Mouse (Mus musculus) lung, postnatal 0 days (tissue): ENCODE measurements at regions not wholly inside any gene's neighbourhood (a gene's known extent, or its start where the extent isn't known, plus 50 kb on each side); places are given as distances from the start of the nearest gene placed in this dataset.

ENCODE experiments used
- ATAC-seq: fragments of 200-750 bp; cut with Nextera tagmentation; 2 replicates; pipeline ENCODE4 v1.8.0; 2017; ENCODE audit warnings: moderate library complexity
- DNase-seq: peaks from one replicate; pipeline ENCODE4 v3.0.0-alpha.2; 2016; ENCODE audit warnings: low spot score
- H3K27ac ChIP-seq: fragments of 300-500 bp; sonication (generic); 2 replicates; pipeline ENCODE4 v1.5.1; 2014; ENCODE audit warnings: antibody characterized with exemption, mild to moderate bottlenecking, low read length, mixed read lengths
- H3K27me3 ChIP-seq: fragments of 300-500 bp; sonication (generic); replicated peaks from 2 replicates; pipeline ENCODE4 v1.6.1; 2014; ENCODE audit warnings: low read length, mixed read lengths; ENCODE audit not compliant: insufficient read depth
- H3K36me3 ChIP-seq: fragments of 300-500 bp; sonication (generic); 2 replicates; pipeline ENCODE4 v1.6.1; 2014; ENCODE audit warnings: low read length, mixed read lengths; ENCODE audit not compliant: insufficient read depth
- H3K4me1 ChIP-seq: fragments of 300-500 bp; sonication (generic); 2 replicates; pipeline ENCODE4 v1.6.1; 2014; ENCODE audit warnings: antibody characterized with exemption, low read depth, low read length, mixed read lengths; ENCODE audit not compliant: insufficient read depth
- H3K4me2 ChIP-seq: fragments of 300-500 bp; sonication (generic); replicated peaks from 2 replicates; pipeline ENCODE4 v1.6.1; 2014; ENCODE audit warnings: low read depth, mild to moderate bottlenecking, low read length, moderate library complexity, mixed read lengths
- H3K4me3 ChIP-seq: fragments of 300-500 bp; sonication (generic); 2 replicates; pipeline ENCODE4 v1.5.1; 2014; ENCODE audit warnings: low read depth, low read length
- H3K9ac ChIP-seq: fragments of 300-500 bp; sonication (generic); replicated peaks from 2 replicates; pipeline ENCODE4 v1.6.1; 2014; ENCODE audit warnings: low read depth, mild to moderate bottlenecking
- H3K9me3 ChIP-seq: fragments of 300-500 bp; sonication (generic); 2 replicates; pipeline ENCODE4 v1.6.1; 2016; ENCODE audit warnings: low read length, mixed read lengths
- CTCF ChIP-seq: IDR thresholded peaks from 2 replicates; pipeline ENCODE4 v1.5.1; 2016; ENCODE audit warnings: antibody characterized with exemption, mild to moderate bottlenecking
- EP300 ChIP-seq: IDR thresholded peaks from 2 replicates; pipeline ENCODE4 v1.6.1; 2016; ENCODE audit warnings: antibody characterized with exemption, mild to moderate bottlenecking, control low read depth
- WGBS: fragments of 180-500 bp; shearing (Covaris S2); extraction: QIAGEN DNeasy Blood & Tissue Kit; methylation state at CpG from one replicate; pipeline ENCODE4 v1.1.7; 2014; 5-methylcytosine and 5-hydroxymethylcytosine counted together

DNA sequence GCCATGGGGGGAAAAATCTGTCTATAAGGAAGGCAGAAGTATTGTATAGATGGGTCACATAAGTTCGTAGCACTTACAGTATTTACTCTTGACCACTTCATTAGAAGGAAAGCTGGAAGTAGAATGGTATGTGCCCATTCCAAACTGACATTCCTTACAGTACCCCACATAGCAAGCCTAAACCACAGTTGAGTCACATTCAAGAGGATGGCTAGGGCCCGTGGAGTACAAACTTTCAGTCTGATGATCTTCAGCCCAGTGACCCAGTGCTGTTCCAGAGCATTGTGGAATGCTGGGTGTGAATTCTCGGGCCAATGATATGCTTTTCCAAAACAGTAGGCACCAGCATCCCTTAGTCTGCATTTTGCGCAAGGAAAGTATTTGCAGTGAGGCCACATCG is 124.2 kb upstream of the Tent5a start:
- no peaks in the 10 kb centered on the region for H3K9me3 ChIP-seq
- H3K4me1 ChIP-seq: no peaks in the 10 kb centered on the region
- H3K4me2 ChIP-seq: no peak overlapping the region
- TF ChIP-seq EP300 (peak; percentile 82), CTCF (no peak)
- no peaks in the 10 kb centered on the region for H3K27me3 ChIP-seq
- H3K4me3 ChIP-seq: no peak overlapping the region
- ATAC-seq (peak; percentile 41), DNase-seq (peak; percentile 9)
- no peaks in the 10 kb centered on the region for H3K36me3 ChIP-seq
- no peak overlapping the region for H3K9ac ChIP-seq
- WGBS: 70% methylated on average over 5 of the region's 5 CpGs
- H3K27ac ChIP-seq: no peak overlapping the region

DNA sequence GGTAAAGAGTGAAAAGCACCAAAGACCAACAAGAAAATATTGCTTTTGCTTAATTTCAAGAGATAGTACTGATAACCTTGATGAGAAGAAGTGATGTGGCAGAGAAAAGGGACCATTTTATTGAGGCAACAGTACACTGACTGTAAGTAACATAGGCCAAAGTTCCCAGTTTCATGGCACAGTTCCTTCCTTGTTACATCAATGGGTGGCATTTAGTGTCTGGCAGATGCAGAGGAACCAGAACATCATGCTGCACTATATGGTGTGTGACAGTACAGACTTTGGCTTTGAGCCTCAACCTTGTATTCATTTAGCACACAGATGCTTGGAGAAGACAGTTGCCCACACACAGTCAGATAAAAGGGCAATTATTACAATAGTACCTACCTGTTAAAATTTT is 123.7 kb upstream of the Tent5a start:
- Histone ChIP-seq H3K4me3 (no peak overlapping the region), H3K9ac (no peak overlapping the region), H3K4me2 (no peak overlapping the region), H3K27me3 (no peaks in the 10 kb centered on the region), H3K9me3 (no peaks in the 10 kb centered on the region), H3K36me3 (no peaks in the 10 kb centered on the region), H3K4me1 (no peaks in the 10 kb centered on the region), H3K27ac (no peak overlapping the region)
- DNase-seq (no peak), ATAC-seq (no peak)
- TF ChIP-seq EP300: no peak
- TF ChIP-seq CTCF: no peak

DNA sequence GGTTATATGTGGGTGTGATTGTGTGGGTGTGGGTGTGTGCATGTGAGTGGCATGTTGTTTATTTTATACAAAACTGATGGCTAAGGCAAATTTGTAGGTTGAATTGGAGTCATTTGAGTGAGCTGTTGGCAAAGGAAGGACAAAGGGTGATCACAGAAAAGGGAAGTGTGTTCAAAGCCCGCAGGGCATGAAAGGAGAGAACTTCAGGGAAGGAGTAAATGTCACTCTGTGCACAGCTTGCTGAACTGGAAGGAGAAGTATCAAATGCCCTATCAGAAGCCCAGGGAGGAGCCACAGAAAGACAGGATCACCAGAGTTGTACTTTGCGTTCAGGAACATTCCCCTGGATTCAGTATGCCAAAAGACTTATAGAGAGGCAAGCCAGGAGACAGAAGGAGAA is 122.3 kb upstream of the Tent5a start:
- H3K27me3 ChIP-seq: no peaks in the 10 kb centered on the region
- no peaks in the 10 kb centered on the region for H3K9me3 ChIP-seq
- H3K4me3 ChIP-seq: no peak overlapping the region
- no peak overlapping the region for H3K9ac ChIP-seq
- 73% methylated on average over 2 of the region's 2 CpGs for WGBS
- no peak for TF ChIP-seq EP300
- no peak for TF ChIP-seq CTCF
- H3K27ac ChIP-seq: no peak overlapping the region
- no peak overlapping the region for H3K4me2 ChIP-seq
- DNase-seq (no peak), ATAC-seq (no peak)
- no peaks in the 10 kb centered on the region for H3K36me3 ChIP-seq
- no peaks in the 10 kb centered on the region for H3K4me1 ChIP-seq

DNA sequence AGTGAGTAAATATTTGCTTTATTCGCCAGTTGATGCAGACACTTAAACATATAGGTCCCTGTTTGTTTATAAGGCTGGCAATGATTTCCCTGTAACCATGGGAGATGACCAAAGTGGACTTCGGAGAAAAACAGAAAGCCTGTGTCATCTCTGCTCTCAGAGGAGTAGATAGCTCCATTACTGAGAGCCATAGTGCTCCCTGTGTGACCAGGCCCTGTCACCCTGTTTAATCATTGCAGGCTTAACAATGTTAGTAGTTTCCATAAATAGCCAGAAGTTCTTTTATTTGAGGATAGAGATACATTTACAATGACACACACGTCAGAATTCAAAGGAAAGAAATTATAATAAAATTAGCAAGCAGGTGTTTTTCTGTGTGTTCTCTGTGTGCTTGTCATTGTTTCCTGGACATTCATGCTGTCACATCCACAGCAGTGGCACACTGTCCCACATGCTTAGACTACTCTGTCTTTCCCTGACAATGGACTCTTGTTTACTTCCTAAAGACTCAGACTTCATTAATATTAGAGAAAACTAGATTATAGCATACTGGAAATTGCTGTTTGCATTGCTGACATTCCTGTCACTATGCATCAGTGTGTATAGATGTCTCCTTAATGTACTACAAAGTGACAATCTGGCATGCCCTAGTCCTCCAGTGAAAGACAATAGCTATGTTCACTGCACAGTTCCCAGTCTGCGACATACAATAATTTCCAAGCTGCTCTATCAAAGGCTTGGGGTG is 115.8 kb upstream of the Tent5a start:
- Histone ChIP-seq H3K4me2 (no peak overlapping the region), H3K9ac (no peak overlapping the region), H3K27me3 (no peaks in the 10 kb centered on the region), H3K36me3 (no peaks in the 10 kb centered on the region), H3K4me1 (no peaks in the 10 kb centered on the region), H3K4me3 (no peak overlapping the region), H3K9me3 (no peaks in the 10 kb centered on the region), H3K27ac (no peak overlapping the region)
- ATAC-seq (no peak), DNase-seq (no peak)
- no peak for TF ChIP-seq CTCF
- TF ChIP-seq EP300: no peak
- 54% methylated on average over 4 of the region's 4 CpGs for WGBS

DNA sequence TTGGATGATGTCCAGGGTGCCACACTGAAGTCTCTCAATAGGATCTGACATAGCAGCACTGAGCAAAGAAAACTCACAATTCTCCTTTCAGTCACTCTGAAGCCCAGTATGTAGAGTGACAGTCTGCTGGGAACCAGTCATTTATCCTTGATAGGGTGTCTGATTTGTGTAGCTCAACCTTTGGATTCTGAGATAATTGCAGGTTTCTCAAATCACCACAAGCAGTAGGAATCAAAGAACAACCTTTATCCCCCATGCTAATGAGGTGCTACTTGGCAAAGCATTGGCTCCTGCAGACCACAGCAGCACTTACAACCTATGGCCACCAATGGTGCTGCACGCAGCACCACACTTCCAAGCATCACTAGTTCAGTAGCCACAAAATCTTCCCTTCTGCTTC is 112.5 kb upstream of the Tent5a start:
- Histone ChIP-seq H3K4me2 (no peak overlapping the region), H3K4me1 (no peaks in the 10 kb centered on the region), H3K27me3 (no peaks in the 10 kb centered on the region), H3K9me3 (no peaks in the 10 kb centered on the region), H3K36me3 (no peaks in the 10 kb centered on the region), H3K27ac (no peak overlapping the region), H3K4me3 (no peak overlapping the region), H3K9ac (no peak overlapping the region)
- TF ChIP-seq CTCF (peak; percentile 4; the same call in 1 of the 2 replicates), EP300 (no peak)
- DNase-seq (no peak), ATAC-seq (no peak)
- WGBS: 41% methylated on average over 1 of the region's 1 CpGs

DNA sequence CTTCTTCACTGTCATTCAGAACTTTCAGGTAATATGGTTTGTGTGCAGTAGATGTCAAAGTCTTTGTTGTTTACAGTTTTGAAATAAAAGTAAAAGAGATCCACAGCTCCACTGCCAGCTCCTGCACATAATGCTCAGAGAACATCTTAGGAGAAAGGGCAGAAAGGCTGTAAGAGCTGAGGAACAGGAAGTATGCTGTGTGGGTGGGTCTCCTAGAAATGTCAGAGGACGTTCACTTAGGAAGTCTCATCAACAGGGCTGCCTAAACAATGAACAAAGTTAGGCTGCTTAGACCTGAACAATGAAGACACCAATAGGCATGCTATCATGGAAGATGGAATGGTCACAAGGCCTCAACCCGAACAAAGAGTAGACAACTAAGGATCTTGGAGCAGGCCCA is 105.1 kb upstream of the Tent5a start:
- Histone ChIP-seq H3K4me1 (no peaks in the 10 kb centered on the region), H3K9me3 (no peaks in the 10 kb centered on the region), H3K27me3 (no peaks in the 10 kb centered on the region), H3K36me3 (no peaks in the 10 kb centered on the region), H3K4me2 (no peak overlapping the region), H3K27ac (no peak overlapping the region), H3K4me3 (no peak overlapping the region), H3K9ac (no peak overlapping the region)
- TF ChIP-seq EP300: no peak
- TF ChIP-seq CTCF: no peak
- ATAC-seq (no peak), DNase-seq (no peak)
- 49% methylated on average over 2 of the region's 2 CpGs for WGBS

DNA sequence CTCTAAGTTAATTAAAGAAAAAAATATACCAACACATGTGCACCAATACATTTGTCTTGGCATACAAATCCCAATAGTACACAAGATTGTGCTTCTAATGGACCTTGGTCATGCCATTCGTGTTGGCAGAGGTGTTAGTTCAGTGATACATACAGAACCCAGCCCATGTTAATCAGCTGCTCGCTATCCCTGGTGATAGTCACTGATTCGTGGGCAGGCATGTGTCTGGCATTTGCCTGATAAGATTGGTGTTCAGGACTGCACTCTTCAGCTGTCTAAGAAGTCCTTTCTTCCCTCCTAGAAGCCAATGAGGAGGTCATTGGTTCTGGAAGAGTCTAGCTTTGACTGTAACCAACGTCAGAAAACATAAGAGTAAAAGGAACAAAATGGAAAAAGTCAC is 99.7 kb upstream of the Tent5a start:
- TF ChIP-seq CTCF (no peak), EP300 (no peak)
- Histone ChIP-seq H3K4me2 (no peak overlapping the region), H3K9ac (no peak overlapping the region), H3K9me3 (no peaks in the 10 kb centered on the region), H3K27ac (no peak overlapping the region), H3K36me3 (no peaks in the 10 kb centered on the region), H3K4me1 (no peaks in the 10 kb centered on the region), H3K4me3 (no peak overlapping the region), H3K27me3 (no peaks in the 10 kb centered on the region)
- 70% methylated on average over 4 of the region's 4 CpGs for WGBS
- no peak for DNase-seq
- no peak for ATAC-seq
